Mouse (Mus musculus): Measurements from ENCODE around the gene Ltb.
A peak's percentile ranks its signal among the peaks of the same experiment; 100 is the strongest.
"Not testable (repeated sequence)": the region's sequence is repeated elsewhere in the genome, so short reads cannot be mapped to it uniquely, and the experiment has no call there.

Gene Ltb

GRCm38 (mm10) chr17:35226561-35227046 lies 32.4 kb downstream of the Ltb start:
- no peak for DNase-seq

- DNase-seq, result peak; percentile 89
These were observed 36.8 kb downstream of the Ltb start for GRCm38 (mm10) chr17:35231022-35231421.

GRCm38 (mm10) chr17:35232043-35232442 lies 37.8 kb downstream of the Ltb start:
- DNase-seq, result peak; percentile 98

- no peak for DNase-seq
These were observed 38.4 kb downstream of the Ltb start for GRCm38 (mm10) chr17:35232659-35233058.

GRCm38 (mm10) chr17:35233114-35233980 lies 39.1 kb downstream of the Ltb start, which contains the start of gene Atp6v1g2:
Atp6v1g2 (plus strand) TSS chr17:35233660.
- peak; percentile 96 for DNase-seq

- DNase-seq, result not testable (repeated sequence)
These were observed 39.9 kb downstream of the Ltb start for GRCm38 (mm10) chr17:35234090-35234489.

GRCm38 (mm10) chr17:35234903-35235302 lies 40.7 kb downstream of the Ltb start:
- DNase-seq, result peak; percentile 97

GRCm38 (mm10) chr17:35235614-35236389 lies 41.6 kb downstream of the Ltb start, which contains the start of gene Nfkbil1:
Nfkbil1 (minus strand) TSS chr17:35235792.
- DNase-seq, result peak; percentile 99

- DNase-seq, result peak; percentile 99
These were observed 42.1 kb downstream of the Ltb start for GRCm38 (mm10) chr17:35236390-35236746.

- peak; percentile 95 for DNase-seq
These were observed 42.8 kb downstream of the Ltb start for GRCm38 (mm10) chr17:35236996-35237395.

- peak; percentile 92 for DNase-seq
These were observed 43.3 kb downstream of the Ltb start for GRCm38 (mm10) chr17:35237504-35237903.

- no peak for DNase-seq
These were observed 45.5 kb downstream of the Ltb start for GRCm38 (mm10) chr17:35239700-35240099.

- peak; percentile 96 for DNase-seq
These were observed 46.4 kb downstream of the Ltb start for GRCm38 (mm10) chr17:35240384-35241304.

- DNase-seq, result peak; percentile 100
These were observed 47.2 kb downstream of the Ltb start, which contains the start of gene Ddx39b for GRCm38 (mm10) chr17:35241305-35242014. Ddx39b (plus strand) TSS chr17:35241746.

- DNase-seq, result peak; percentile 99
These were observed 48.0 kb downstream of the Ltb start for GRCm38 (mm10) chr17:35242015-35242941.

- peak; percentile 97 for DNase-seq
These were observed 48.8 kb downstream of the Ltb start for GRCm38 (mm10) chr17:35243086-35243485.

GRCm38 (mm10) chr17:35244999-35245398 lies 50.8 kb downstream of the Ltb start:
- peak; percentile 83 for DNase-seq
